Mouse (Mus musculus) embryo, embryonic 11.5 days (tissue): Measurements from ENCODE around the gene Kiss1r.
"Not testable (repeated sequence)": the region's sequence is repeated elsewhere in the genome, so short reads cannot be mapped to it uniquely, and the experiment has no call there.

Experiments used
- DNase-seq: peaks from one replicate; pipeline ENCODE4 v3.0.0-alpha.2; 2012; ENCODE audit warnings: low read depth, low spot score

The Kiss1r gene

GRCm38 (mm10) chr10:79916808-79917531 lies at the start of gene Kiss1r:
Gene Kiss1r (plus strand): TSS chr10:79916971.
- DNase-seq = no peak

- no peak for DNase-seq
These were observed 44.9 kb upstream of the Kiss1r start for GRCm38 (mm10) chr10:79871845-79872244.

GRCm38 (mm10) chr10:79872862-79873261 lies 43.9 kb upstream of the Kiss1r start:
- DNase-seq = no peak

- no peak for DNase-seq
These were observed 43.5 kb upstream of the Kiss1r start for GRCm38 (mm10) chr10:79873313-79873712.

GRCm38 (mm10) chr10:79873715-79874289 lies 43.0 kb upstream of the Kiss1r start:
- no peak for DNase-seq

- peak; percentile 63 for DNase-seq
These were observed 42.4 kb upstream of the Kiss1r start, which contains the start of the genes Prtn3 and Plppr3 for GRCm38 (mm10) chr10:79874290-79874862. Gene Prtn3 (plus strand): TSS chr10:79874476. Gene Plppr3 (minus strand): TSS chr10:79874634.

- no peak for DNase-seq
These were observed 39.6 kb upstream of the Kiss1r start for GRCm38 (mm10) chr10:79877174-79877573.

GRCm38 (mm10) chr10:79877757-79878156 lies 39.0 kb upstream of the Kiss1r start:
- DNase-seq = no peak

- DNase-seq = no peak
These were observed 37.2 kb upstream of the Kiss1r start for GRCm38 (mm10) chr10:79879527-79879926.

GRCm38 (mm10) chr10:79880721-79881120 lies 36.0 kb upstream of the Kiss1r start:
- DNase-seq = no peak

- DNase-seq = no peak
These were observed 34.8 kb upstream of the Kiss1r start for GRCm38 (mm10) chr10:79881981-79882380.

- DNase-seq = peak; percentile 64
These were observed 33.3 kb upstream of the Kiss1r start for GRCm38 (mm10) chr10:79883297-79884084.

- DNase-seq = no peak
These were observed 32.3 kb upstream of the Kiss1r start for GRCm38 (mm10) chr10:79884446-79884845.

GRCm38 (mm10) chr10:79884938-79885337 lies 31.8 kb upstream of the Kiss1r start:
- DNase-seq = not testable (repeated sequence)

- no peak for DNase-seq
These were observed 30.7 kb upstream of the Kiss1r start, which contains the start of gene Elane for GRCm38 (mm10) chr10:79886054-79886453. Gene Elane (plus strand): TSS chr10:79886247.

GRCm38 (mm10) chr10:79886611-79887010 lies 30.2 kb upstream of the Kiss1r start:
- DNase-seq = no peak

- DNase-seq = no peak
These were observed 27.4 kb upstream of the Kiss1r start for GRCm38 (mm10) chr10:79889386-79889785.

GRCm38 (mm10) chr10:79890670-79891069 lies 26.1 kb upstream of the Kiss1r start, which contains the start of gene Cfd:
Gene Cfd (plus strand): TSS chr10:79890853.
- no peak for DNase-seq

GRCm38 (mm10) chr10:79892451-79893118 lies 24.2 kb upstream of the Kiss1r start:
- DNase-seq = peak; percentile 60

GRCm38 (mm10) chr10:79896306-79896705 lies 20.5 kb upstream of the Kiss1r start:
- no peak for DNase-seq

- no peak for DNase-seq
These were observed 20.0 kb upstream of the Kiss1r start for GRCm38 (mm10) chr10:79896814-79897213.
